Mouse (Mus musculus) stomach, postnatal 0 days (tissue): ENCODE results near the gene Fam172a. TPM values are rescaled to one million over a fixed set of nuclear protein-coding genes. Genes with fewer than 3 reads are reported as not detected.

Experiments used
- ATAC-seq: fragments of 200-750 bp; cut with Nextera tagmentation; 2 replicates; pipeline ENCODE4 v1.8.0; 2017; ENCODE audit not compliant: low FRiP score, low TSS enrichment
- DNase-seq: peaks from one replicate; pipeline ENCODE4 v3.0.0-alpha.2; 2016; ENCODE audit warnings: low spot score
- H3K27ac ChIP-seq: fragments of 300-500 bp; sonication (generic); replicated peaks from 2 replicates; pipeline ENCODE4 v1.5.1; 2014; ENCODE audit warnings: mild to moderate bottlenecking, control low read depth
- H3K27me3 ChIP-seq: fragments of 300-500 bp; sonication (generic); 2 replicates; pipeline ENCODE4 v1.6.1; 2014; ENCODE audit warnings: low read length; ENCODE audit not compliant: control insufficient read depth, insufficient read depth
- H3K36me3 ChIP-seq: fragments of 300-500 bp; sonication (generic); 2 replicates; pipeline ENCODE4 v1.6.1; 2014; ENCODE audit warnings: low read length, mixed read lengths; ENCODE audit not compliant: control insufficient read depth, insufficient read depth
- H3K4me1 ChIP-seq: fragments of 300-500 bp; sonication (generic); replicated peaks from 2 replicates; pipeline ENCODE4 v1.6.1; 2014; ENCODE audit warnings: antibody characterized with exemption; ENCODE audit not compliant: control insufficient read depth, insufficient read depth
- H3K4me2 ChIP-seq: fragments of 300-500 bp; sonication (generic); replicated peaks from 2 replicates; pipeline ENCODE4 v1.6.1; 2014; ENCODE audit warnings: low read depth, mild to moderate bottlenecking, control low read depth, moderate library complexity
- H3K4me3 ChIP-seq: fragments of 300-500 bp; sonication (generic); 2 replicates; pipeline ENCODE4 v1.5.1; 2014; ENCODE audit warnings: low read depth, low read length, control low read depth
- H3K9ac ChIP-seq: fragments of 300-500 bp; sonication (generic); 2 replicates; pipeline ENCODE4 v1.6.1; 2014; ENCODE audit warnings: mild to moderate bottlenecking, low read length, control low read depth, mixed read lengths
- H3K9me3 ChIP-seq: fragments of 300-500 bp; sonication (generic); 2 replicates; pipeline ENCODE4 v1.6.1; 2016; ENCODE audit warnings: low read length; ENCODE audit not compliant: control insufficient read depth
- CTCF ChIP-seq: IDR thresholded peaks from 2 replicates; pipeline ENCODE4 v1.5.1; 2016; ENCODE audit warnings: antibody characterized with exemption, low read depth, mild to moderate bottlenecking, moderate library complexity
- EP300 ChIP-seq: optimal IDR thresholded peaks from 2 replicates; pipeline ENCODE3; 2016; ENCODE audit warnings: antibody characterized with exemption
- WGBS: fragments of 180-500 bp; shearing (Covaris S2); extraction: QIAGEN DNeasy Blood & Tissue Kit; methylation state at CpG from one replicate; pipeline ENCODE4 v1.1.7; 2014; 5-methylcytosine and 5-hydroxymethylcytosine counted together
- polyA plus RNA-seq: library from polyadenylated mRNA; unstranded; fragments of >200 nt; fragmentation: Nextera tagmentation; extraction: Ambion mirVana; gene quantifications from 2 replicates; pipeline ENCODE4 v1.2.1, GENCODE M21; 2015

Fam172a gene
- polyA plus RNA-seq, 1 experiment from 2014 or later, result 19.8 TPM

DNA sequence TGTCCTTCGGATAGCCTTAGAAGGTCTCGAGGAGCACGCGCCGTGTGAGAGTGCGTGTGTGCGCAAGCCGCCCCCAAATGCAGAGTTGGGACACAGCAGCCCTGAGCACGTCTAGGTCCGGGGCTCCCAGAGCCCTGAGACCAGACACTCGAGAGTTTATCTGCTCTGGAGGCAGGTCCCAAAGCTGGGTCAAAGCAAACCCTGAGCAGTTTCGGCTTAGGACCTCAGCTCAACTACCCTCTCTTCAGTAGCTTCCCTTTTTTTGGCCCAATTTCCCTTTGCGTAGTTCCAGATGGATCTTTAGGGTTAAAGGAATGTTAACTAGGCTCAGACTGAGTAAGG is 508.9 kb downstream of the Fam172a start:
- Histone ChIP-seq H3K27me3 (peaks cover 4% of the 10 kb centered on the region; the same call in 1 of the 2 replicates), H3K4me1 (0 out of 2 replicates have a peak, but pooled peaks cover 2% of the 10 kb centered on the region), H3K36me3 (no peaks in the 10 kb centered on the region), H3K9me3 (no peaks in the 10 kb centered on the region), H3K27ac (no peak overlapping the region), H3K4me2 (peak overlapping the region; percentile 69), H3K4me3 (peak overlapping the region; percentile 36), H3K9ac (peak overlapping the region; percentile 47; the same call in 1 of the 2 replicates)
- ATAC-seq (peak; percentile 49; the same call in 1 of the 2 replicates), DNase-seq (no peak)
- no peak for TF ChIP-seq CTCF
- no peak for TF ChIP-seq EP300
- WGBS, result 30% methylated on average over 13 of the region's 13 CpGs

DNA sequence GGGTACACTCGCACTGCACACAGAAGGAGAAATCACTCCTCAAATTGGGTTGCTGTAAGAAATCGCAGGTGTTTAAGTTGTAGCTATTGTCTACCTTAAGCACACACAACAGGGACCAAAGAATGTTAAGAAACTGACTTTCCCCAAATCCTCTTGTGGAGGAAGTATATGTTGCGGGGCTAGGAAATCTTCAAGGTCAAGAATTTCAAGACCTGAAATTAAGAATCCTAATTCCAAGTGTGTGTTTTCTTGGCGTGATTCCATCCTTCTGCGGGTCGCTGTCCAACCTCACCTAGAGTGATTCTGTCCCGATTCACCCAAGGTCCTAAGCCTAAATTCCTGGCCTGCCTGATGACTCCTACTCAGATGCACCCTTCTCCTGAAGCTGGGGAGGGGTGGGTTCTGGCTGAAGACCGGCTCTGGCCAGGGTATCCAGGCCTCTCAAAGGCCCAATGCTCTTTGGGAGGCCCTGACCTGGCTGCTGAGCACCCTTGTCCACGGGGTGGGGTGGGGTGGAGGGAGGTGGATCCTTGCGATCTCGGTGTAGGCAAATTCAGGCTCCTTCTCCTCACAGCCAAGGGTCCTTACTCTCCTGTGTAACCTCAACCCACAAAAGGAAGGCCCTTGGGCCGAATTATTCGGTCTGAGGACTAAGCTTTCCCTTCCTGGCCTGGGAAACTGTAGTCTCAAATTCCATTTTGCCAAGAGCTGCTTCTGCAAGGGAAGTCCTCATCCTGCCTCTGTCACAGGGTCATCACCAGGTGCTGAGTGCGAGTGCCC is 509.6 kb downstream of the Fam172a start:
- Histone ChIP-seq H3K9me3 (no peaks in the 10 kb centered on the region), H3K9ac (no peak overlapping the region), H3K4me3 (no peak overlapping the region), H3K36me3 (no peaks in the 10 kb centered on the region), H3K4me1 (0 out of 2 replicates have a peak, but pooled peaks cover 2% of the 10 kb centered on the region), H3K27me3 (peaks cover 4% of the 10 kb centered on the region; the same call in 1 of the 2 replicates), H3K27ac (no peak overlapping the region), H3K4me2 (no peak overlapping the region)
- ATAC-seq (no peak), DNase-seq (no peak)
- WGBS, result 48% methylated on average over 14 of the region's 14 CpGs
- TF ChIP-seq CTCF, result no peak
- no peak for TF ChIP-seq EP300

DNA sequence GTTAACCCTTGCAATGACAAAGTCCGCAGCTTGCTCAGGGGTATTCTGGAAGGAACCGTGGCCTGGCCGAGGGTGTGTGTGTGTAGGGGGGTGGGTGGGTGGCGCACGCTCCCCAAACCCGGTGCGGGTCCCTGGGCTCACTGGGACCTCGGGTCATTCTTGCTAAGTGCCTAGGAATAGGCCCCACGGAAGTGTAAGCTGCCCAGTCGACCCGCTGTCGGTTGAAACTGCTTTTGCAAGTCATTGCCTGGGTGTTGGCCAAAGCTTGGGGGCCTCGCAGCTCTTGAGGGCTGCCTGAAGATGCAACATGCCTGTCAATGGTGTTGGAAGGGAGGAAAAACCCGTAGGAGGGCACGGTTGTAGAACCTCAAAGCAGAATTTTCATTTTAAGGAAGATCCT is 510.3 kb downstream of the Fam172a start:
- no peak for DNase-seq
- no peak overlapping the region for H3K9ac ChIP-seq
- ATAC-seq, result no peak
- H3K4me1 ChIP-seq, result 0 out of 2 replicates have a peak, but pooled peaks cover 2% of the 10 kb centered on the region
- H3K36me3 ChIP-seq, result no peaks in the 10 kb centered on the region
- TF ChIP-seq CTCF, result no peak
- no peak for TF ChIP-seq EP300
- H3K4me3 ChIP-seq, result no peak overlapping the region
- H3K27ac ChIP-seq, result no peak overlapping the region
- H3K4me2 ChIP-seq, result no peak overlapping the region
- WGBS, result 47% methylated on average over 15 of the region's 15 CpGs
- H3K9me3 ChIP-seq, result no peaks in the 10 kb centered on the region
- 0 out of 2 replicates have a peak, but pooled peaks cover 4% of the 10 kb centered on the region for H3K27me3 ChIP-seq

DNA sequence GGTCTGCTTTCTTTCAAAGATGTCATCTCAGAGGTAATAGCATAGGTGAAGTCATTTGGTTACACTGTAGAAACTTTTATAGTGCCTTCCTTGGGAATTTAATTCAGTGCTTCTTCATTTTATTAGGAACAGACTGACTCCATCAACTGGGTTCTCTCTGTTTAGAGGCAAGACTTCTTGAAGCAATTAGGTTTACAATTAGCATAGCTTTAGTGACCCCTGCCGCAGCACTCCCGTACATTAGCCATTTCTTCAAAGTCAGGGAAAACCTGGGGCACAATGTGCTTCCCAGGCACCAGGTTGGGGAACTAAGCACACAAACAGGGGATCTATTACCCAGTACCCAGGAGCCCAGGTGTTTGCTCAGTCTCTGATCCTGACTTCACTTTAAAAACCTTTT is 511.3 kb downstream of the Fam172a start:
- no peak overlapping the region for H3K4me2 ChIP-seq
- 45% methylated on average over 2 of the region's 2 CpGs for whole genome bisulfite sequencing
- H3K27me3 ChIP-seq, result 0 out of 2 replicates have a peak, but pooled peaks cover 4% of the 10 kb centered on the region
- H3K4me1 ChIP-seq, result 0 out of 2 replicates have a peak, but pooled peaks cover 2% of the 10 kb centered on the region
- H3K9ac ChIP-seq, result no peak overlapping the region
- H3K4me3 ChIP-seq, result no peak overlapping the region
- no peak overlapping the region for H3K27ac ChIP-seq
- H3K9me3 ChIP-seq, result no peaks in the 10 kb centered on the region
- no peaks in the 10 kb centered on the region for H3K36me3 ChIP-seq
- ATAC-seq (no peak), DNase-seq (no peak)
- TF ChIP-seq CTCF (no peak), EP300 (no peak)

GRCm38 (mm10) chr13:78215223-78215622 is 513.4 kb downstream of the Fam172a start:
- 0 out of 2 replicates have a peak, but pooled peaks cover 1% of the 10 kb centered on the region for H3K4me1 ChIP-seq

More at GRCm38 (mm10) chr13:78215223-78215622, 513.4 kb downstream of the Fam172a start:
- 32% methylated on average over 2 of the region's 2 CpGs for WGBS
- no peak for TF ChIP-seq EP300
- TF ChIP-seq CTCF, result no peak
- Histone ChIP-seq H3K36me3 (no peaks in the 10 kb centered on the region), H3K9me3 (no peaks in the 10 kb centered on the region), H3K27ac (no peak overlapping the region), H3K4me3 (no peak overlapping the region), H3K27me3 (no peaks in the 10 kb centered on the region), H3K4me2 (no peak overlapping the region), H3K9ac (no peak overlapping the region)
- ATAC-seq, result no peak
- DNase-seq, result no peak
